Mouse (Mus musculus) erythroblast, embryonic 14.5 days (primary cell): ENCODE data around the gene Nmnat2. TPM values are rescaled to one million over a fixed set of nuclear protein-coding genes. Genes with fewer than 3 reads are reported as not detected.

Experiments
- H3K27me3 ChIP-seq: 2 replicates; pipeline ENCODE4 v1.6.1; 2012; ENCODE audit warnings: inconsistent platforms; ENCODE audit not compliant: control insufficient read depth
- H3K36me3 ChIP-seq: 2 replicates; pipeline ENCODE4 v1.6.1; 2012; ENCODE audit warnings: mild to moderate bottlenecking, inconsistent platforms; ENCODE audit not compliant: control insufficient read depth
- H3K4me1 ChIP-seq: 2 replicates; pipeline ENCODE4 v1.6.1; 2012; ENCODE audit warnings: inconsistent platforms; ENCODE audit not compliant: control insufficient read depth
- H3K4me3 ChIP-seq: replicated peaks from 2 replicates; pipeline ENCODE3; 2012; ENCODE audit warnings: moderate library complexity, mild to moderate bottlenecking, inconsistent platforms
- H3K9me3 ChIP-seq: 2 replicates; pipeline ENCODE4 v1.6.1; 2012; ENCODE audit warnings: low read length, inconsistent platforms, mixed read lengths; ENCODE audit not compliant: control insufficient read depth
- GATA1 ChIP-seq: IDR thresholded peaks from 2 replicates; pipeline ENCODE4 v1.6.1; 2012; ENCODE audit warnings: low read length, inconsistent platforms, mixed read lengths
- TAL1 ChIP-seq: IDR thresholded peaks from 3 replicates; pipeline ENCODE4 v1.6.1; 2012; ENCODE audit warnings: low read length, inconsistent platforms, mixed read lengths
- polyA plus RNA-seq: library from polyadenylated mRNA; stranded (reverse); fragments of >175 nt; gene quantifications from 2 replicates; pipeline ENCODE4 v1.2.3, GENCODE M21; 2012

The Nmnat2 gene
- polyA plus RNA-seq, 1 experiment: not detected

- H3K4me3 ChIP-seq: no peak overlapping the region
- no peaks in the 10 kb centered on the region for H3K27me3 ChIP-seq
- no peaks in the 10 kb centered on the region; the same call in 1 of the 2 replicates for H3K9me3 ChIP-seq
- H3K36me3 ChIP-seq: no peaks in the 10 kb centered on the region
- H3K4me1 ChIP-seq: no peaks in the 10 kb centered on the region
- TF ChIP-seq GATA1: no peak
- no peak for TF ChIP-seq TAL1
Measured at GRCm38 (mm10) chr1:153011544-153011943, 56.8 kb downstream of the Nmnat2 start.

DNA sequence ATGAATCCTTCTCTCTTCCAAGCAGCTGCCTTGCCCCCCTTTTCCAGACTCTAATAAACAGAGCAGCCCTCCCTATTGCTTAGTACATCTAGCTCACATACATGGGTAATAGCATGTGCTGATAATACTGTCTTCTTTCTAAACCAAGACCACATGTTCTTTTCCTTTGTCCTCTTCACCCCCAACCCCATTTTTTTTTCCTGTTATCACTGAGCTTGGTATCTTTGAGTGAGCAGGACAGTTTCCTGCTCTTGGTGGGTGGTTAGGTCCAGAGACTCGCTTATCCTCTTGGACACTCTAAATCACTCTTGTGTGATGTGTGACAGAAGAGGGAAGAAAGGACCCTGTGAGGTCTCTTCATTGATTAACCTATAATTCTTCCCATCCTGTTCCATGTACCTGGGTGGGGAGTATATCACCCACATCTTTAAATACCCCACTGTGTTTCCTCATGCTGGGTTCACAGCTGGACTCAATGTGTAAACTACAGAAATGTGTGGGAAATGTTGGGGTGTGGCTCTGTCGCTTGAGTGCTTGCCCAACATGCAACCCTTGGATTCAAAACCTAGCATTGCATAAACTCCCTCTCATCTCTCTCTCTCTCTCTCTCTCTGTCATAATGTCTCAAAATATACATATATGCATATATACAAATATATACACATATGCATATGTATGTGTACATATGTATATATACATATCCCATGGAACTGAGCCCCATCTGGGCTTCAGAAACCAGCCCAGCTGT is 58.9 kb downstream of the Nmnat2 start:
- TF ChIP-seq GATA1: no peak
- TF ChIP-seq TAL1: no peak
- Histone ChIP-seq H3K36me3 (no peaks in the 10 kb centered on the region), H3K4me3 (no peak overlapping the region), H3K27me3 (no peaks in the 10 kb centered on the region), H3K4me1 (no peaks in the 10 kb centered on the region; the same call in 1 of the 2 replicates), H3K9me3 (no peaks in the 10 kb centered on the region; the same call in 1 of the 2 replicates)

DNA sequence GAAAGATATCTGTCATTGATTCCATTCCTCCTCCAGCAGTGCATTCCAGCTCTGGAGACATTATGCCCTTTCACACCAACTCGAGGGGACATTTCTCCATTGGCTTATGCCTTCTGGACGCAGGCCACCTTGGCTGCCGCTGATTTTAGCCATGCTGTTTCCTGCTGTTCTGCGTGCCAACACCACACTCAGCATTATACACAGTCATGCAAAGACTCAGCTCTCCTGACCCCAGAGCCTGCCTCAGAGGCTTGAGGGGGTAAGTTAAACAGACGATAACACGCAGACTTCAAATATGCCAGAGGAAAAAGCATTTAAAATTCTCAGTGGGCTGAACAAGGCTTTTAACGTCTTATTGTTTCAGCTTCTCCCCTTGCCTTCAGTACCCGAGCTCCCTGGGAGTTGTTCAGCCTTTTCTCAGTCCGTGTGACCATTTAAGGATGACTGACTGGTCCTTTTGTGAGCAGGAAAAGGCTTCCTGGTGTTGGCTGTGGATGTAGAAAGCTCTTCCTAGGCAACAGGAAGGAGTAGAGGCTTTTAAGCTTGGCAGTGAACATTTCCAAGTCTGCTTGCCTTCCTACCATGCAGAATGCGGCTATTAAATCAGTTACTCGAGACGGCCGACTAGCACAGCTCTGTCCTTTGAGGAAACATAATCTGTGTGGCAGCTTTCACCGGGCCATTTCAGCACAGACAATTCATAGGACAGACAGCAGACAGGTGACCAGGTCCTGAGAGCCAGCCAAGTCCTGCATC is 59.8 kb downstream of the Nmnat2 start:
- Histone ChIP-seq H3K4me1 (no peaks in the 10 kb centered on the region; the same call in 1 of the 2 replicates), H3K9me3 (no peaks in the 10 kb centered on the region; the same call in 1 of the 2 replicates), H3K4me3 (no peak overlapping the region), H3K36me3 (no peaks in the 10 kb centered on the region), H3K27me3 (no peaks in the 10 kb centered on the region)
- no peak for TF ChIP-seq TAL1
- no peak for TF ChIP-seq GATA1

- no peaks in the 10 kb centered on the region for H3K27me3 ChIP-seq
- no peak for TF ChIP-seq GATA1
- TF ChIP-seq TAL1: no peak
- H3K4me3 ChIP-seq: no peak overlapping the region
- no peaks in the 10 kb centered on the region for H3K9me3 ChIP-seq
- H3K36me3 ChIP-seq: no peaks in the 10 kb centered on the region
- H3K4me1 ChIP-seq: no peaks in the 10 kb centered on the region; the same call in none of the 2 replicates
Measured at GRCm38 (mm10) chr1:153016465-153017163, 61.8 kb downstream of the Nmnat2 start.

DNA sequence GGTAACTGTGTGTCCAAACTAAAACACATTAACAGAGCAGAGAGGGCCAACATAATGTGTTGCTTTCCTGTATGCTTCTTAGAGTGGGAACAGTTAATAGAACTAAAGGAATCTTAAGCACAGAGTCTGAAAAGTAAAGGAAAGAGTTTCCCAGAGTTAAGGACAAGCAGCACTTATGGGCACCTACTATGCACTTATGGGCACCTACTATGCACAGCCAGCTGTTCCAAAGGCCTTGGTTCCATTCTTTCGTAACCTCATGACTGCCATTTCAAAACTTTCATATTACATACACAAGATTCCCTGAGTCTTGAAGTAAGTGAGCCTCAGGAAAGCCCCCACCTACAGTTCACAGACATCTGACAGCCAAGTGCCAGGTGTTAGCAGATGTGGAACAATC is 64.3 kb downstream of the Nmnat2 start:
- H3K4me1 ChIP-seq: no peaks in the 10 kb centered on the region; the same call in none of the 2 replicates

GRCm38 (mm10) chr1:153019623-153020022 is 64.8 kb downstream of the Nmnat2 start:
- Histone ChIP-seq H3K4me3 (no peak overlapping the region), H3K4me1 (peaks cover 3% of the 10 kb centered on the region), H3K36me3 (no peaks in the 10 kb centered on the region)

More for the DNA sequence above, 64.3 kb downstream of the Nmnat2 start:
- H3K4me3 ChIP-seq: no peak overlapping the region
- TF ChIP-seq GATA1: no peak
- H3K9me3 ChIP-seq: no peaks in the 10 kb centered on the region
- no peaks in the 10 kb centered on the region for H3K36me3 ChIP-seq
- H3K27me3 ChIP-seq: no peaks in the 10 kb centered on the region

GRCm38 (mm10) chr1:153021034-153021638 is 66.3 kb downstream of the Nmnat2 start:
- no peak for TF ChIP-seq GATA1
- TF ChIP-seq TAL1: no peak
- no peak overlapping the region for H3K4me3 ChIP-seq
- no peaks in the 10 kb centered on the region for H3K36me3 ChIP-seq
- no peaks in the 10 kb centered on the region for H3K27me3 ChIP-seq
- H3K9me3 ChIP-seq: no peaks in the 10 kb centered on the region
- peaks cover 3% of the 10 kb centered on the region for H3K4me1 ChIP-seq

More at GRCm38 (mm10) chr1:153019623-153020022, 64.8 kb downstream of the Nmnat2 start:
- TF ChIP-seq TAL1: no peak
- TF ChIP-seq GATA1: no peak
- Histone ChIP-seq H3K27me3 (no peaks in the 10 kb centered on the region), H3K9me3 (no peaks in the 10 kb centered on the region)

DNA sequence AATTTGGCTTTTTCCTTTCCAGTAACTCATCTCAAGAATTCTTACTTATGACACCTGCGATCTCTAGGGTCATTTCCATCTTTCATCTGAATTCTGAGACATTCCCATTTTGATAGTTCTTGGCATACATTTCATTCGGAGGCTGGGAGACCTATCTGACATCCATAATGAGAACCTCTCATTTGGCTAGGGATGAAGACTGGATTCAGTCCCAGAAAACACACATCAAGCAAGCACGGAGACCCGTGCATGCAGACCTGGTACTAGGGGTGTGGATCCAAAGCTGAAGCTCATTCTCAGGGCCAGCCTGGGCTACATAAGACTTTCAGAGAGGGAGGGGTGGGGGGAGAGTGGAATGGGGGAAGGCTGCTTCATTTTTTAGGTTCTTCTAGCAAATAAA is 68.2 kb downstream of the Nmnat2 start:
- TF ChIP-seq TAL1: no peak
- TF ChIP-seq GATA1: no peak
- Histone ChIP-seq H3K4me3 (no peak overlapping the region), H3K4me1 (peaks cover 3% of the 10 kb centered on the region), H3K27me3 (no peaks in the 10 kb centered on the region), H3K36me3 (no peaks in the 10 kb centered on the region), H3K9me3 (no peaks in the 10 kb centered on the region)

DNA sequence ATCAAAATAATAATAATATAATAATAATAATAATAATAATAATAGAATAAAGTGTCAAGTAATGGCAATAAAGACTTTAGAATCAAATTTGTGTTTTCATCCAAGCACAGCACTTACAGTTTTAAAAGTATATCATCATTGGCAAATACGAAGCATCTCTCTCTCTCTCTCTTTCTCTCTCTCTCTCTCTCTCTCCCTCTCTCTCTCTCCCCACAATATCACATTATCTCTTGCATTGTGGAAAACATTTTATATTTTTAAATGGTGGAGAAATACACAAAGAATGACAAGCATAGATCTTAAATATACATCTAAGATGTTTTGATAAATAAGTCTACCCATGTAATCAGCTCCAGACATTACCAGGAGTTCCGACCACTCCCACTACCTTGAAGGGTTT is 69.1 kb downstream of the Nmnat2 start:
- Histone ChIP-seq H3K9me3 (no peaks in the 10 kb centered on the region), H3K4me3 (no peak overlapping the region), H3K36me3 (no peaks in the 10 kb centered on the region), H3K27me3 (no peaks in the 10 kb centered on the region), H3K4me1 (peaks cover 3% of the 10 kb centered on the region)
- no peak for TF ChIP-seq GATA1
- TF ChIP-seq TAL1: no peak
